Mouse (Mus musculus) kidney, adult 18-20 months (tissue): Measurements from ENCODE around the gene Tbccd1.
A peak's percentile ranks its signal among the peaks of the same experiment; 100 is the strongest.

Experiments
- DNase-seq: peaks from one replicate; pipeline ENCODE4 v3.0.0; 2021

The Tbccd1 gene

DNA sequence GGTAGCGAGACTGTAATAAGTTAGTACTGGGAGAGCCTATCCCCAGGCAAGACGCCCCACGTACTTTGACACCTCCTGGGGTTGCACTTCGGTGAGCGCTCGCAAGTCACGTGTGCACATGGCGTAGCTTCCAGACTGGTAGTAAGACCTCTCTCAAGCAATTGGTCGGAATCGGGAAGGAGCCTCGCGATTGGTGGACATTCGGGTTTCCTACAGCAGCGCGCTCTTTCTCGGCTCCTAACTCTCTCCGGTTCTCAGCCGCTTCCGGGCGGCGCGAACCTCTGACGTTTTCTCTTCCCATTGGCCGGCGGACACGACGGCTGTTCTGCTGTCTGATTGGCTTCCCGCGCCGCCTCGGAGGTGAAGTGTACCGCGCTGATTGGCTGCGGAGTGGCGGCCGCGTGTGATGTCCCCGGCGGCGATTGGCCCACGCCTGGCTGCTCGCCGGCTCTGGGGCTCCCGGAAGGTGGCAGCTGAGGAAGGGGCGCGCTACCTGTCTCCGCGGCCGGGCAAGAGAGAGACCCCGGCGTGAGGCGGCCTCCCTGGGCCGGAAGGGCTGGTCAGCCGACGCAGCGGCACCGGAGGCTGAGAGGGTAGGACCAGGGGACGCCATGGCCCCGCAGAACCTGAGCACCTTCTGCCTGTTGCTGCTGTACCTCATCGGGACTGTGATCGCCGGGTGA, at the start of gene Tbccd1, which contains the start of gene Dnajb11:
Gene Tbccd1 (minus strand): TSS at position 239 of the 683 bp plus-strand sequence.
Gene Dnajb11 (plus strand): TSS at position 415 of the 683 bp plus-strand sequence.
- DNase-seq = peak; percentile 99

DNA sequence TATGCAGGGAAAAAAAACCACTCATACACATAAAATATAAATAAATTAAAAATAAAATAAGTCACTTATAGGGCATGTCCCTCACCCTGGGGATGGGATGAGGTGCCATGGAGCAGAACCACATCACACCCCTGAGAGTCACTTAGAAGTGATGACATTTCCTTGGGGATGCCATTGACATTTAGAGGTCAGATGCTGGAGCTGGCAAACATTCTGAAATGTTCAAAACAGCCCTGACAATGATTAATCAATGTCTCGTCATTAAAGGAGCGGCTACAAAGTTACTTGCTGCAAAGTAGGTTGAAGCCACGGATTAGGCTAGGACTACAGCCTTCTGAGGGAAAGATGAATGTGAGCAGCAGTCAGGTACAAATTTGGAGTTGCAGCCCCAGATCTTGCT, 43.9 kb upstream of the Tbccd1 start:
- DNase-seq = no peak

DNA sequence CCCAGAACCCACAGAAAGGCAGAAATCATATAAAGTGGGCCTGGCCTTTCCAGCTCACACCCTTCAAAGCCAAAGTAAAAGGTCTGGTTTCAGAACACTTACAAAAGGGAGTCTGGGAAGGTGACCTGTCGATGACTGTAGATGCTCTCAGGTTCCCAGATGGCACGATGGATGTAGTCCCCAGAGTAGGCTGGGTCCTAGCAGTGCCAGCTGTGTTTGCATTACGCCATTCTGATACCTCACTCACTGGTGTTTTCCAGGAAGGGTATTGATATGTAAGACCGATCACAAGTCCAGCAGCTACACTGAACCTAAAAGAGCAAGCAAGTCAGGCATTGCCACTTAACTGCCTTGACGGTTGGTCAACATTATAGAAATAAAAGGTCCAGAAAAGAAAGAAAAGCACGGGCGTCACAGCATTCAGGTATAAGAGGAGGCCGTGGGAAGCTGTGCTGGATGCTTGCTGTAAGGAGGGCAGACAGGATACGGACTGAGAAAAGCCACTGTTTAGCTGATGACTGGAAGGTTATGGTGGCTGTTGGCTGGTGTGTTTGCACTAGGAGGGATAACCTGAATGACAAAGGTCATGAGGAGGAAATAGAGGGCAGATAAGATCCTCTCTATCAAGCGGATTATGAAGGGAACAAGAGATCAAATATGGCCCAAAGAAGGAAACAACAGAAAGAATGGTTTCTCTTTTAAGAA, 42.5 kb upstream of the Tbccd1 start:
- no peak for DNase-seq

DNA sequence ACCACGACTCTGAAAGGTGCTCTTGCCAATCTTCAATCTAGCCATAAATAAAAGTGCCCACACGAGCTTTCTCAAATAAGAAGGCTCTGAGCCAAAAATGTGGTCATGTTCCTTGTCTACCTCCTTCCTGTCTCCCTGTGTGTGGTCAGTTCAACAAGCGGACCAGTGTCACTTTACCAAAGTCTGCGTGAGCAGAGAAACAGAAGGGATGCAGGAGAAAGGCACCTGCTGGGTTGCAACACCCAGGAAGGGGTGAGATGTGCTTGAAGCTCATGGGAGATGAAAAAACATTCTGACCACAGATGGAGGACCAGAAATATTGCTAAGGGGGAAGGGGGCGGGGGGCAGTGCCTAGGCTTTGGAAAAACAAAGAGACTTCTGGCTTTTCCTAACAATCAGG, 41.9 kb upstream of the Tbccd1 start:
- no peak for DNase-seq

DNA sequence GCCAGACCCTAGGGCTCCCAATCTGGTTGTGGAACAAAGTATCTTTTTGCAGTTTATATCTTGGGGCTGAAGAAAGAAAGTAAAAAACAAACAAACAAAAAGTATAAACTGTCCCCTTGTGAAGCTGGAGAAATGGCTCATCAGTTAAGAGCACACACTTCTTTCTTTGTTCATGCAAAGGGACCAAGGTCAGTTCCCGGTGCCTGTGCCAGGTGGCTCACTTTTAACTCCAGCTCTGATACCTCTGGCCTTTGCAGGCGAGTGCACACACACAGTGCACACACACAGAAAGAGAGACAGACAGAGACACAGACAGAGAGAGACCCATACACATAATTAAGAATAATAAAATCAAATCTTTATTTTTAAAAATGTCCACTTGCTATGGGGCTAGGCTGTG, 39.1 kb upstream of the Tbccd1 start:
- DNase-seq = no peak

DNA sequence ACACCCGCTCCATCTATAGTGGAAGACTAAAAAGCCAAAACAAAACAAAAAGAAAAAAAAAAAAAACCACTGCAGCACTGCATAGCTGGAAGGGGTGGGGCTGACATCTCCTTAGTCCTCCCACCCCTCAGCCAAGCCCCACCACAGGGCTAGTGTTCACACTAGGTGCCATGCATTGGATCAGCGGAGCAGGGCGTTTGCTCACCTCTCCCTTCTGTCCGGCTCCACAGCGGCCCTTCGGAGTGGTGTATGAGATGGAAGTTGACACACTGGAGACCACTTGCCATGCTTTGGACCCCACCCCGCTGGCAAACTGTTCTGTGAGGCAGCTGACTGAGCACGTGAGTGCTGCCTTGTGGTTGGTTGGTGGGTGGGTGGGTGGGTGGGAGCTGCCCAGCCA, 36.6 kb upstream of the Tbccd1 start:
- no peak for DNase-seq

DNA sequence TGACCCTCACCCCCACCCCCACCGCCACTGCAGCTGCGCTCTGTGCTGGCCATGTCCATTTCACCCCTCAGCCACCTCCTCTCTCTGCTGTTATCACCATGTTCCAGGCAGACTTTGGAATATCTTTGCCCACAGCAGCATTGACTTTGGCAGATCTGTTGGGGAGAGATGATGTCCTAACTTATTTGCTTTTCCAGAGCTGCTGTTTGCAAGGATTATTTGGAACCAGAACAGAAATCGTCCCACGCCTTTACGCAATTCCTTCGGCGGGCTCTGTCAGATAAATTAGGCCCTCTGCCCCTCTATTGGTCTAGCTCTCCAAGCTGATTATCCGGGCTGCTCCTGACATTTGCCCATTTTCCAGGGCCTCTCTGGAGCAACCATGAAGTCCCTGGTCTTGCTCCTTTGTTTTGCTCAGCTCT, 34.3 kb upstream of the Tbccd1 start:
- no peak for DNase-seq

DNA sequence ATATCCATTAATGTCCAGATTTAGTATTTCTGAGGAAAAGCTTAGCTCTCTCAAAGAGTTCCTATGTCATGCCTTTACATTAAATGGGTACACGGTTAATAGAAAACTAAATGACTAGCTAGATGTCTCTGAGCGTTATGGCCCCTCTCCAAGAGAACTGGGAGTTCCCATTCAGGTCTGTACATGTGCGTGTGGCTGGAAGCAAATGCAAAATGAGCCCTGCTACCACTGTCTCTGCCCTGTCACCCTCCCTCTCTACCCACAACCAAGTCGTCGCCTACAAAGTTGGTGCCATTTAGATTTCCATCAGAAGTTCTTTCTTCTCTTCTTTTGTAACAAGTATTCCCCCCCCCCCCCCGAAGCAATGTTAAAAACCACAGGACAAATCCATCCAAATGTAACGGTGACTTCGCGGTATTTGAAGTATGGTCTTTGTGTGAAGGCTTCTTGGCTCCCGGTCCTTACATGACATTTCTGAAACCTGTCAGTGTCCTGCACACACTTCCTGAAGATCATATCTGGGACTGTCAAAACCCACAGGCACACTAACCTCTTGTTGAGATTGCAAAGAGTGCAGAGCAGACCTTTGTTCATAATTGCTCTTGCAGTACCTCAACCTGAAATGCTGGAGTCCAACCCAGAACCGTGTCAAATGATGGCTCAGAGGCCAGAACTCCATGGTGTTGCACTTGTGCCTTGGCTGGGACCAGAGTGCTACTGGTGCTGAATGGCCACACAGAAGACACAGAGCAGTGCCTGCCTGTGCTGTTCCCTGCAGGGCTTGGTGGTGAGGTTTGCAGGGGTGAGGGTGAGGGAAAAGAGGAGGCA, 33.4 kb upstream of the Tbccd1 start, which contains the start of gene Ahsg:
Gene Ahsg (plus strand): TSS at position 595 of the 828 bp plus-strand sequence.
- no peak for DNase-seq

DNA sequence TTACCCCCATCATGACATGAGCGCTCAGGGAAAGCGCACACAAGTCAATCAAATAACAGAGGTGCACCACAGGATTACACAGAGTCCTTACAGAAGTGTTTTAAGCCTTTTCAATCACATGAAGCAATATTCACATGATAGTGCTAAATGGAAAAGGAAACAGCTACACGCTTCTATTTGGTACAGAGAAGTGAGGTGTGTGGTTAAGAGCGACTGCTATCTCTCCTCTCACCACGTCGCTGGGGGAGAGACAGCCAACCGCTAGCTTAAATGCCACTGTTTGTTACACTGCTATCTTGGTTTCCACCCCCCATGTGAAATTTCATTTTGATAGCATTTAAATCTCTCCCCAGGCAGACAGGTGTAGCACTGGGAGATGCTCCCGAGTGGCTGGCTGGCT, 32.2 kb upstream of the Tbccd1 start:
- no peak for DNase-seq

DNA sequence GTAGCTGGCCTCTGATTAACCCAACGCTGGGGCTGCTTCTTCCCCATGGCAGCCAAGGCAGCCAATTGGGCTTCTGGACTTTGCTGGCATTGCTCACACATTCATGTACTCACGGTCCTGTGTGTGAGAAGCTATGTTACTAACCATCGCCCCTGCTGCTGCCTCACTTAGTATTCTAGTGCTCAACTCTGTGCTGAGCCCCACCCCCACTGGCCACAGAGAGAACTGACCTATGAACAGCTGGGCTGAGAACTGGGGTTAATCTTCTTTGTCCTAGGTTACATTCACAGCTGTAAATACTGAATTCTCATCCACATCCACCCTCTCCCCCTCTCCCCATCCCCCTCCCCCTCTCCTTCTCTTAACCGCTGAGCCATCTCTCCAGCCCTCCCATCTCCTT, 31.4 kb upstream of the Tbccd1 start:
- no peak for DNase-seq

DNA sequence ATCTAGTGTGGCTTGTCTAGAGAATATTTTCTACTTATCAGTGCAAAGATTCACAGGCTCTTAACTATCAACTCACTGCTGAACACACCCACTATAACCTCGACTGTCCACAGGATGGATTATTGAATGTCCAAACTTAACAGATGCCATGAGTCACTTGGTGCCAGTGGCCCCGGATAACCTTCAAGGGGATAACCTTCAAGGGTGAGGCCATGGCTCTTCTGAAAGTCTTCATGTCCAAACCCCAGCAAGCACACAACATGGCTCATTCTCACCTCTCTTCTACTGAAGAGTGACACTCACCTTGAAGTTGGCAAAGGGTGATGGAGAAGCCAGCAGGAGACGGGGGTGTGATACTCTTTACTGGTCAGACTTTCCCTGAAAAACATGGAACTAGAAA, 29.3 kb upstream of the Tbccd1 start:
- no peak for DNase-seq

DNA sequence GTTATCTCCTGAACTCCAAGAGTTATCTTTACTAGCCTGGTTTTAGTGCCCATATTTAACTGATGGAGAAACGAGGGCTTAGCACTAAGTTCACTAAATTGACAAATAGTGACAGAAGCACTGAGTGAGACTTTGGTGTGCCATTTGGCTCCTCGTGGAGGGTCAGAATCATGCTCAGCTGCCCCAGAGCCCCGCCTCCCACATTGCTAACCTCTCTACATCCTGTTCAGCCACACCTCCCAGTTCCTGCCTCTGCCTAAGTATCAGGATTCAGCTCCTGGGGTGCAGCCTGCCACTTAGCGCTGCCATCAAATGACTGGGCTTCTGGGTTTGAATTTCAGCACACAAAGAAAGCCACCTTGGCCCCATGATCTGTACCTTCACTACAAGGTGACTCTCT, 27.9 kb upstream of the Tbccd1 start:
- no peak for DNase-seq

DNA sequence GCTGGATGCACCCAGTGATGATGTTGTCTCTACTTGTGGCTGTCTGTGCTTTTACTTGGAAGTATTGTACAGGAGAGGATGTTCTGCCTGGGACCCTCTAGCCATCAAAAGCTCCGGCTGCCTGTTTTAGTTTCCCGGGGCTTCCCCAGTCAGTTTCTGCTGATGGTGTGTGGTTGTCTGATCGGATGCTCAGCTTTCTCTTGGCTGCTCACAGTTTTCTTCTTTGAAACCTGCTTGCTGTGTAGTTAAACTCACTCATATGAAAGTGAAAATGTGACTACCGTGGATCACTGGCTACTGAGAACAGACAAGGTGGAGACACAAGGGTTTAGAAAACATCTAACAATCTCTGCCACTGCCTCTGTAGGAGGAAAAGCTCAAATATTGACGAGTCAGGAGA, 26.0 kb upstream of the Tbccd1 start:
- DNase-seq = no peak

DNA sequence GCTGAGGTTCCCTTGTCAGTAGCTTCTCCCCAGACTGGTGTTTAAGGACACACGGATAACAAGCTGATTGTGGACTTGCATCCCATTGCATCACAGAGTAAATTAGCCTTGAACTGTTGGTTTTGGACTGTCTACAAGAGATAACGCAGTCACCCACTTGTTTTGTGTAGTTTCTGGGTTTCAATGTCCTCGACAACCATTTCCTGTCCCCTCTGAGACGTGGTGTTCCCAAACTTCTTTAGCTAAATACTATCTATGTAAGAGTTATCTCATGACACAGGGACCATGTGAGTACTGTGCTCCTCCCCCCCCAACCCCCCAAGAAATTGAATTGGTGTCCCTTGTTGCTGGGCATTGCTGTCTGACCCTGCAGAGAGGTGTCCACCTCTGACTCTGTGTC, 24.0 kb upstream of the Tbccd1 start:
- DNase-seq = no peak

DNA sequence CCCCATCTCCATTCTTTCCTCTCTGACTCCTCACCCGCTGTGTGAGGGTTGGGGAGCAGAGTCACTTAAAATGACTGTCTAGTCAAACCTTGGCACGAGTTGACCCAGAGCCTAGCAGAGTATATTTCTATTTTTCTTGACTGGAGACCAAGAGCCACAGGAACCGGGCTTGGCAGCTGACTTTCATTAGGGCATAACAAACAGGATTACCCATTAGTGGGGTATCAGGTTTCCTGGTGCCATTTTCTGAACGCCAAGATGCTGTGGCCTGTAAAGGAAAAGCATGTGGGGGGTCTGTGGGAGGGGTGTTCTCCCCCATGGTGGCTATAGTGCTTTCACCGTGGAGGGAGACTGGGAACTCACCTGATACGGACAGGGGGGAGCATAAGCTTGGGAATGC, 23.4 kb upstream of the Tbccd1 start:
- no peak for DNase-seq

DNA sequence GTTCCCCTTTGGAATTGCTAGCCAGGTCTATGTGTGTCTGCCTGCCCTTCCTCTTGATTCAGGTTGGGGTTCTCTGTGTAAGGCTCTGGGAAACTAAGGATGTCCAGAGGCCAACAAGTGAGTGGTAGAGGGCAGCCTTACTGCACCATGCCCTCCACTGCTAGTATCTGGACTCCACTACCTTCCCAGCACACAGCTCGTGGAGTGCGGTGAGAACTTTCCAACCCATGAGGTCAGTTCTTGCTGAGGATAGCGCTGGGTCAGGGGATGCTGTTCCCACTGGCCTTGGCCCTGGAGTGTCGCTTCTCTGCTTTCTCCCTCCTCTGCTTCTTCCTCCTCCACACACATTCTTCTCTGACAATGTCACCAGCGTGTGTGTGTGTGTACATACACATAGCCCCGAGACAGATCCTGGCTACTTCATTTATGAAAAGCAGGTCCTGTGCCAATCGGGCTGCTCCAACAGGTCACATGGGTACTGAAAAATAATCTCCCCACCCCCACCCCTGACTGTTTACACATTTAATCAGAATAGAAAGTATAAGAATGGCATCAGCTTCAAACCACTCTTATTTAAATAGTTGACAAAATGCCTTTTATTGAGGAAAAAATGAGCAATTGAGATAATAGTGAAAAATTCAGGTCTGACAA, 22.6 kb upstream of the Tbccd1 start:
- no peak for DNase-seq

DNA sequence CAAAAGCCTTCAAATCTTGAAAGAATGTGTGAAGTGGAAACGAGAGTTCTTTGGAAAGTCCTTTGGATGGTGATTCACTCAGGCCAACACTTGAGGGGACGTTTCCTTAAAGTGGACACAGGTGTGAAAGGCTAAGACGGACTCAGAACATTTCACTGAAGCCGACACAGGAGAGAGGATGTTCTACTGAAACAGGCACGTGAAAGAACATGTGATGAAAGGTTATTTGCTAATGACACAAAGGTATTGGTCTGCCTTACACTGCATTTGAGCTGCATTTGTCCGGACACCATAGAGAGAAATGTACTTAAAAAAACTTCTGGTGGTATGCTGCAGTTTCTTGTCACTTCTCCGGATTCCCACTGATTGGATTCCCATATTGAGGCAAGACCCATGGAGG, 21.2 kb upstream of the Tbccd1 start:
- DNase-seq = no peak

DNA sequence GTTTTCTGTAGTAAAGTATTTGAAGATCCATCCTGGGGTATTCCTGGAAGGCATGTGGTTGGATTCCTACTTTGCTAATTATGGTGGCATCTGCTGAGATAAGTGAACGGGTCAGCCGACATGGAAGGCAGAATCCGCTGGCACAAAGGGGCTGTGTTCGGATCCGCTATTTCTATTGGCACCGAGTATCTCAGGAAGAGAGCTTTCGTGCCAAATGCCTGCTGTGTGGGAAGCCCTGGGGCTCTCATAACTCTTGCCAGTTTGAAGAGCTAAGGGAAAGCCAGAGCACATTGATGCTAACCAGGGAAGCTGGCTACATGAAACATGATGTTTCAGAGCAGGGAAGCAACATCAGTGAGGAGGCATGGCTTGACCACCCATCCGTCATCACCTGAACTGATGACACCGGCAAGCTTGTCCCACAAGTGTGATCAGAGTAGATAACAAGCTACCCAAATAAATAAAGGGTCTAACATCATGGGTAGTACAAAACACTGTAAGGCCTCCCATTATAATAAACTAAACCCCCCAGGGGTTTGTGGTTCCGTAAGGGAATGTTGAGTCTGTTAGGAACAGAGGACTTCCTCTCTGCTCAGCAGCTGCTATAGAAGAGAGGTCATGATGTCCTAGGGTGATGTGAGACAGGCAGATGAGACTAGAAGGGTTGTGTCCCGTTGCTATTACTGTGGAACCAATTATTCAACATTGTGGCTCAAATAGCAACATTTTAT, 20.4 kb upstream of the Tbccd1 start:
- DNase-seq = no peak

DNA sequence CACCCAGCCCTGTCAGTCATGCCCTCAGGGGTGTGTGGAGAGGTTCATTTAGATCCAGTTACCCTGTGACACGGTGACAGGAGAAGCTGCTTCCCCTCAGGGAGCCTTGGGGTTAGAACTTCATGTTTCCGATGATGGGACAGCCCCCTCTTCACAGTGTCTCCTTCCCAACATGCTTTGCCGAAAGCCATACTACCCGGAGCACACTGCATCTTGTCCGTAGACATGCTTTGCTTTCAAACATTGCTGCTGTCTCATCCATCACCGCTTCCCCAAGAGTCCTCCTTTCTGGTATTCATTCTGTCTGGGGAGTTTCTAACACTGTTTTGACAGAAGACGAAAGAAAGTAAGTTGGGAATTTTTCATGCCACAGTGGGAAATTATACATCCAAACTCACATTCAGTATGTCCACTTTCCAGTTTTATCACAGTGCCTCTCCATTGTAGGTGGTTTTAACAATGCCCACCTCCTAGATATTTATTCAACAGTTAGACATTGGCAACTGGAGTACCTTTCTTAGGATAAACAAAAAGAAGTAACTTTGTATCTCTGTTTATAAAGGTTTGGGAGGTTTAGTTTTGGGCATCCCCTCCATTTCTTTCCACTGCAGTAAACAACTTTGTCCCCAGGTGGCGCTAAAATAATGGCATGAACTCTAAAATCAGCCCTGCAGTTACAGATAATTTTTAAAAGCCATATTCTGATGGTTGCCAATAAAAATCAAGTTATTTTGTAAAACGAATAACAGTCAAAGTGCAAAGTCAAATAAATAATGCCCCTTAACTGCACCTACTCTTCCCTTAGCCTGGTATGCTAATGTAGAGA, 19.0 kb upstream of the Tbccd1 start:
- DNase-seq = no peak

DNA sequence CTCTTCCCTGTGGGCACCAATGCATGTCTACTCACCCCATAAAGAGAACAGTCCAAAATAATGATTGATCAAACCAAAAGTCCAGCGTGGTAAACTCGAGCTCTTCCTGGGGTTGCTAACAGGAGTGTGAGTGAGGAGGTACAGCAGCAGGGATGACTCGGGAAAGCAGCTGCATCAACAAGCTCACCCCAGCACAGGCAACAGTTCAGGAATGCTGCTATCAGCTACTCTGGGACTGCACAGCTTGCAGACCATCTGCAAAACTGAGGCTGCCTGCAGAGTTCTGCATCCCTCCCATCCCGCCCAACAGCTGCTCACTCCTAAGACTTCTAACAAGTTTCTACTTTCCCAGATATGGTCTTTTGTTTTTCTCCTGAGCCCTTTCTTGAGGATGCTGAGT, 15.9 kb upstream of the Tbccd1 start:
- no peak for DNase-seq

DNA sequence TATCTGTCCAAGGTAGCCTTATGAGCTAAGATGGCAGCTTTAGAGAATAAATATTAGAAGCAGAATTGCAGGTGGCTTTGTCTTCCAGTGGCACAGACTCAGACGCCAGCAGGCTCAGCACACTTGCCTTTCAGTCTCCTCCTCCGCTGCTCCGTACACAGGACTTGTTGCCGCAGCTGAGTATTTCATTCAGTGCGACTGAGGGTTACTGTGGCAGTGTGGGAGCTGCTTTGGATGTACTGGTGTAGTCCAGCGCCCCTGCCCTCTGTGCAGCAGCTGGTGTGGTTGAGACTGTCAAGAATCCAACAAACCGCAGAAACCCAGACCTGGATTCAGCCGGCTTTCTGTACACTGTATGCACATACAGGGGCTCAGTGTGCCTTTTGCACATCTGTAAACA, 14.9 kb upstream of the Tbccd1 start:
- no peak for DNase-seq

DNA sequence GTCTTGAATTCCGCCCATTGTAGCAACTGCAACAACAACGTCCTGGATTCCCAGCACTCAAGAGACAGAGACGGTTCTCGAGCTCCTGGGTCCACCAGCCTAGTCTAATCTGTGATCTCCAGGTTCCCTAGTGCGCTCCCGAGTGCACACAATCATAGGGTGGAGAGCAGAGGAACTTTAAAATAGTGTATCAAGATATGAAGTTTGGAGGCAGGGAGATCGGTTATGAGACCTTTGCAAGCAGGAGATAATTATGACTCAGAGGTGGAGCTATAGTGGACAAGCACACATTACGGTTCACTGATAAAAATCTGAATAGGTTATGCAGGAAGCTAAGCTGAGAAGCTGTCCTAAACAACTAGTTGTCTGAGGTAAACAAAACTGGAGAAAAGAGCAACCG, 696 bp downstream of the Tbccd1 start:
- DNase-seq = no peak
